Mouse (Mus musculus) ovary, adult 18-20 months (tissue): ENCODE results near the gene H2al1f.
"Not testable (repeated sequence)": the region's sequence is repeated elsewhere in the genome, so short reads cannot be mapped to it uniquely, and the experiment has no call there.

Experiments
- DNase-seq: peaks from one replicate; pipeline ENCODE4 v3.0.0; 2022; ENCODE audit warnings: low spot score, mixed read lengths

The H2al1f gene

DNA sequence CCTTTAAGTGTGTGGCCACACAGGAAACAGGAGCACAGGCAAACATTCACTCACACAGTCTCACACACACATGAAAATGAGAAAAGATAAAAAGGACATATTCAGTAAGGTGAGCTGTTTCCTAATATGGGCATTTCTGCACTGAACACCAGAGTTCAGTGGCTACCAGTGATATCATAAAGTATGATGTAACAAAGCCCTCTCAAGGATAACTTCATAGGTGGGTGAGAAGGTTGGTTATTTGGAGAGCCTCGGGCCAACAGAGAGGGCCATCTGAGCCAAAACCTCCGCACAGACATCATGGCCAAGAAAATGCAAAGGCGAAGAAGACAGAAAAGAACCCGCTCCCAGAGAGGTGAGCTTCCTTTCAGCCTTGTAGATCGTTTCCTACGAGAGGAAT is at the start of gene H2al1f:
H2al1f (plus strand) TSS at position 301 of the 400 bp plus-strand sequence.
- not testable (repeated sequence) for DNase-seq

DNA sequence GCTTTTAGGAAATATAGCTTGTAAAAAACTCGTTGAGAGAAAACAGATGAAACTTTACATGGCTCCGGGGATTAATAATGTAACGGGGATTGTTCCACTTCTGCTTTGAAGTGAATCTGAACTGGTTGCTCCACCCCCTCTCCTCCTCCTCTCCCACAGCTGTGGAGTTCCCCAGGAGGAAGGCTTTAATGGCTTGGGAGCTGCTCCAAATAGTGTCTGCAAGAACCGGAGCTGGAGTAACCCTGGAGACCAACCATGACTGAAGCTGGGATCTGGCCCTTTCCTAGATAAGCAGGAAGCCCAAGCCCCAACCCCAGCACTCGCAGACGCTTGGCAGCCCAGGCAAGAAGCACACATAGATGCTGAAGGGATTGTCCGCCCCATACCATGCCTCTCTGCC is 47.2 kb upstream of the H2al1f start:
- peak; percentile 10 for DNase-seq

DNA sequence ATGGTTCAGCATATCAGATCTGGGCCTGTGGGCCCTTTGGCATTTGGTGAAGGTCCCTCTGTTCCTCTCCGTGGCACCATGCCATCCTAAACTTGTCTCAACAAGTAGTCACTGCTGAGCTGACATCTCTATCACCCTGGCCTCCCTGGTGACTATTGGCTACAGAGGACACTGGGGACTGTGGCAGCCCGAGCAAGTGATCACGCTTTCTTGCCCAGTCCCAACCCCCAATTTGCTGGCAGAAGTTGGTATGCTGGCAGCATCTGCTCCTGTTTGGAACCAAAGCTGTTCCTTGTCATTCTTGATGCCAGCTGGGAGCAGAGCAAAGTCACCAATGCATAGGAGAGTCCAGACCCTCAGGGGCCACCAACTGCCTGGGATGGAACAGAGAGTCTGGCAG is 45.9 kb upstream of the H2al1f start:
- no peak for DNase-seq

DNA sequence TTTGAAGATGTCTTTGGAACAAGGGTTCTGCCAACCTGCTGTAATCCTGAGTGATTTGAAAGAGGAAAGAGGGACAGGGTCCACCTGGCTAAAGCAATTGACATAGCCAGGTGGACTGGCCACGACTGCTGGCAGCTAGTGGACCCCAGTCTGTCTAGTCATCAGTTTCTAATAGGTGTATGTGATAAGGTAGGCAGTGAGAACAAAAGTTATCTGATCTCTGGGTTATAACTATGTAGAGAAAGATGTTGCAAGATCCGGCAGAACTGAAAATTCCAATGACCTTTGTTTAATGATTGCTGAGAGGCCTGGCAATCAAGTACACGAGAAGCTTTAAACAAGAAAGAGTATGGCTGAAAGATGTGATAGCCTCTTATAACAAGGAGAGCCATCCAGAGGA is 41.8 kb upstream of the H2al1f start:
- DNase-seq: no peak

DNA sequence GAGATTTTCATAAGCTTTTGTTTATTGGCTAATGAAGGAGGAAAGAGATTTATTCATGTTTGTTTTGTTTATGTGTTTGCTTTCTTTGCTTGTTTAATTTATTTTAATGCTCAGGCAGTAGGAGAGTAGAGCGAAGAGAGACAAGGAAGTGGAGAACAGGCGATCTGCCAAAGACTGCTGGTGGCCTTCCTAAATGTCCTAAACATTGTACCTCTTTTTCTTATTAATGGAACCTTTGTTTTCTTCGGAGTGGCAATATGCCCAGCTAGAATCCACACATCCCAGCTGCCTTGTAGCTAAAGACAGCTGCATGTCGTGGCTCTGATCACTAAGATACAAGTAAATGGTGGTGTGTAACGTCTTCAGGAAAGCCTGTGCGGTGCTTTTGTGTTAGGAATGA is 37.9 kb upstream of the H2al1f start:
- DNase-seq: no peak

DNA sequence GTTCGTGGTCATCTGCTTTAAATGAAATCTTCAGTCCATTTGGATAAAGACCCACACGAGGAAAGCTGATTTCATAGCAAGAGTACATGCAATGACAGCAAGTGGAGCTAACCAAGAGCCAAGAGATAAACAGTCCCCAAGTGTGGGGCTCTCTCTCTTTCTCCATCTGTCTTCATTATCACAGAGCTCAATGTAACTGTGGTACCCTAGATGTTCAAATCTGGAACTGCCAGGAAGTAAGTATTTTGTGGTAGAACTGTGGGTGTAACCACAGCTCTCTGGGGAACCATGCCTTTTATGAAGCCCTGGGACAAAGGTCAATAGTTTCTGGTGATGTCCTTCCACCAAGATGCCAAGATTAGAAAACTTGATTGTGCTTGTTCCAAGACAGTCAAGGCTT is 34.2 kb upstream of the H2al1f start:
- no peak for DNase-seq

DNA sequence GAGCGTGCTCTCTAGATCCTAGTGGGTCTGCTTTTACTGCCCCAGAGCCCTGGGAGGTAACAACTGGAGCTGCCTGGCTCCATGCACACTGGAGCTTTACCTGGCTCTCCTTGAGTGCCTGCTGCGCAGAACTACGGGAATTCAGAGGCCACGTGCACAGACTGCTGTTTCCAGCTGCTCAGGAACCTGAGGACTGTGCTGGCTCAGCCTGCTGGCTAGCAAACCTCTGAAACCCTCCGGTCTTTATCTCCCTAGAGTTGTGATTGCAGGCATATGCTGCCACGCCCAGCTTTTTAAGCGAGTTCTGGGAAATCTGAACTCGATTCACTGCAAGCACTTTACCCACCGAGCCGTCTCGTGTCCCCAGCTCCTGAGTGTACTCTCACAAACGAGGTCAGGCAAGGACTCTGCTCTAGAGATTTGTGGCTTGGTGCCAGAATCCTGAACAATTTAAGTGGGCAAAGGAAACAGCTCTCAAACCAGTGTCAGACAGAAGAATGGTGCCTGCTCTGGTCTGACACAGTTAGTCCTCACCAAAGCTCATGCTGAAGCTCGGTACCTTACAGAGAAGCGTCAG is 26.6 kb upstream of the H2al1f start:
- no peak for DNase-seq

DNA sequence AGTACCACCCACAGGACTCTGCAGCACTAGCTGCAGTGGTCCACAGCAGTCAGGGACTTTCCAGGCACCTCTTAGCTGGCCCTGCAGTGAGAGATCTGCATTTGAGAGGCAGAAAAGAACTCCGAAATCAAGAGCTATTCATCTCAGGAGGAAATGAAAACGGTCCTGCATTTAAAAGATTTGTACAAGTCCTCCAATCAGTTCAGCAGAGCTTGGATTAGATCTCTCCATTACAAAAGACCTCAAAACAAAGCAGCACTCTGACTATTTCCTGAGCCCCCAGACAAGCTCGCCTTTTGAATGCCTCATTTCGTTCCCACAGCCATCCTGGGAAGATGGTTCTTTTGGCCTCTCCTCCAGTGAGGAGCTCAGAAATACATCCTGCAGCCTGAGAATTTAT is 25.7 kb upstream of the H2al1f start:
- DNase-seq: no peak

DNA sequence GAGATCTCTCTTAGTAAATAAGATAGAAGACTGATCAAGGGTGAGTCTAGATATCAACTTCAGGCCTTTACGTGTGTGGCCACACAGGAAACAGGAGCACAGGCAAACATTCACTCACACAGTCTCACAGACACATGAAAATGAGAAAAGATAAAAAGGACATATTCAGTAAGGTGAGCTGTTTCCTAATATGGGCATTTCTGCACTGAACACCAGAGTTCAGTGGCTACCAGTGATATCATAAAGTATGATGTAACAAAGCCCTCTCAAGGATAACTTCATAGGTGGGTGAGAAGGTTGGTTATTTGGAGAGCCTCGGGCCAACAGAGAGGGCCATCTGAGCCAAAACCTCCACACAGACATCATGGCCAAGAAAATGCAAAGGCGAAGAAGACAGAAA is 16.0 kb upstream of the H2al1f start, which contains the start of gene H2al1a:
H2al1a (plus strand) TSS at position 301 of the 400 bp plus-strand sequence.
- not testable (repeated sequence) for DNase-seq

DNA sequence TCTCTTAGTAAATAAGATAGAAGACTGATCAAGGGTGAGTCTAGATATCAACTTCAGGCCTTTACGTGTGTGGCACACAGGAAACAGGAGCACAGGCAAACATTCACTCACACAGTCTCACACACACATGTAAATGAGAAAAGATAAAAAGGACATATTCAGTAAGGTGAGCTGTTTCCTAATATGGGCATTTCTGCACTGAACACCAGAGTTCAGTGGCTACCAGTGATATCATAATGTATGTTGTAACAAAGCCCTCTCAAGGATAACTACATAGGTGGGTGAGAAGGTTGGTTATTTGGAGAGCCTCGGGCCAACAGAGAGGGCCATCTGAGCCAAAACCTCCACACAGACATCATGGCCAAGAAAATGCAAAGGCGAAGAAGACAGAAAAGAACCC is 12.8 kb upstream of the H2al1f start, which contains the start of gene H2al1b:
H2al1b (plus strand) TSS at position 301 of the 400 bp plus-strand sequence.
- DNase-seq: not testable (repeated sequence)

DNA sequence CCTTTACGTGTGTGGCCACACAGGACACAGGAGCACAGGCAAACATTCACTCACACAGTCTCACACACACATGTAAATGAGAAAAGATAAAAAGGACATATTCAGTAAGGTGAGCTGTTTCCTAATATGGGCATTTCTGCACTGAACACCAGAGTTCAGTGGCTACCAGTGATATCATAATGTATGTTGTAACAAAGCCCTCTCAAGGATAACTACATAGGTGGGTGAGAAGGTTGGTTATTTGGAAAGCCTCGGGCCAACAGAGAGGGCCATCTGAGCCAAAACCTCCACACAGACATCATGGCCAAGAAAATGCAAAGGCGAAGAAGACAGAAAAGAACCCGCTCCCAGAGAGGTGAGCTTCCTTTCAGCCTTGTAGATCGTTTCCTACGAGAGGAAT is 9.6 kb upstream of the H2al1f start, which contains the start of gene H2al1c:
H2al1c (plus strand) TSS at position 301 of the 400 bp plus-strand sequence.
- not testable (repeated sequence) for DNase-seq

DNA sequence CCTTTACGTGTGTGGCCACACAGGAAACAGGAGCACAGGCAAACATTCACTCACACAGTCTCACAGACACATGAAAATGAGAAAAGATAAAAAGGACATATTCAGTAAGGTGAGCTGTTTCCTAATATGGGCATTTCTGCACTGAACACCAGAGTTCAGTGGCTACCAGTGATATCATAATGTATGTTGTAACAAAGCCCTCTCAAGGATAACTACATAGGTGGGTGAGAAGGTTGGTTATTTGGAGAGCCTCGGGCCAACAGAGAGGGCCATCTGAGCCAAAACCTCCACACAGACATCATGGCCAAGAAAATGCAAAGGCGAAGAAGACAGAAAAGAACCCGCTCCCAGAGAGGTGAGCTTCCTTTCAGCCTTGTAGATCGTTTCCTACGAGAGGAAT is 6.4 kb upstream of the H2al1f start, which contains the start of gene H2al1d:
H2al1d (plus strand) TSS at position 301 of the 400 bp plus-strand sequence.
- not testable (repeated sequence) for DNase-seq

DNA sequence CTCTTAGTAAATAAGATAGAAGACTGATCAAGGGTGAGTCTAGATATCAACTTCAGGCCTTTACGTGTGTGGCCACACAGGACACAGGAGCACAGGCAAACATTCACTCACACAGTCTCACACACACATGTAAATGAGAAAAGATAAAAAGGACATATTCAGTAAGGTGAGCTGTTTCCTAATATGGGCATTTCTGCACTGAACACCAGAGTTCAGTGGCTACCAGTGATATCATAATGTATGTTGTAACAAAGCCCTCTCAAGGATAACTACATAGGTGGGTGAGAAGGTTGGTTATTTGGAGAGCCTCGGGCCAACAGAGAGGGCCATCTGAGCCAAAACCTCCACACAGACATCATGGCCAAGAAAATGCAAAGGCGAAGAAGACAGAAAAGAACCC is 3.3 kb upstream of the H2al1f start, which contains the start of gene H2al1e:
H2al1e (plus strand) TSS at position 301 of the 400 bp plus-strand sequence.
- not testable (repeated sequence) for DNase-seq

DNA sequence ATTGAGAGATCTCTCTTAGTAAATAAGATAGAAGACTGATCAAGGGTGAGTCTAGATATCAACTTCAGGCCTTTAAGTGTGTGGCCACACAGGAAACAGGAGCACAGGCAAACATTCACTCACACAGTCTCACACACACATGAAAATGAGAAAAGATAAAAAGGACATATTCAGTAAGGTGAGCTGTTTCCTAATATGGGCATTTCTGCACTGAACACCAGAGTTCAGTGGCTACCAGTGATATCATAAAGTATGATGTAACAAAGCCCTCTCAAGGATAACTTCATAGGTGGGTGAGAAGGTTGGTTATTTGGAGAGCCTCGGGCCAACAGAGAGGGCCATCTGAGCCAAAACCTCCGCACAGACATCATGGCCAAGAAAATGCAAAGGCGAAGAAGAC is 3.0 kb downstream of the H2al1f start, which contains the start of gene H2al1g:
H2al1g (plus strand) TSS at position 301 of the 400 bp plus-strand sequence.
- not testable (repeated sequence) for DNase-seq

DNA sequence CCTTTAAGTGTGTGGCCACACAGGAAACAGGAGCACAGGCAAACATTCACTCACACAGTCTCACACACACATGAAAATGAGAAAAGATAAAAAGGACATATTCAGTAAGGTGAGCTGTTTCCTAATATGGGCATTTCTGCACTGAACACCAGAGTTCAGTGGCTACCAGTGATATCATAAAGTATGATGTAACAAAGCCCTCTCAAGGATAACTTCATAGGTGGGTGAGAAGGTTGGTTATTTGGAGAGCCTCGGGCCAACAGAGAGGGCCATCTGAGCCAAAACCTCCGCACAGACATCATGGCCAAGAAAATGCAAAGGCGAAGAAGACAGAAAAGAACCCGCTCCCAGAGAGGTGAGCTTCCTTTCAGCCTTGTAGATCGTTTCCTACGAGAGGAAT is 6.2 kb downstream of the H2al1f start, which contains the start of gene H2al1h:
H2al1h (plus strand) TSS at position 301 of the 400 bp plus-strand sequence.
- not testable (repeated sequence) for DNase-seq

DNA sequence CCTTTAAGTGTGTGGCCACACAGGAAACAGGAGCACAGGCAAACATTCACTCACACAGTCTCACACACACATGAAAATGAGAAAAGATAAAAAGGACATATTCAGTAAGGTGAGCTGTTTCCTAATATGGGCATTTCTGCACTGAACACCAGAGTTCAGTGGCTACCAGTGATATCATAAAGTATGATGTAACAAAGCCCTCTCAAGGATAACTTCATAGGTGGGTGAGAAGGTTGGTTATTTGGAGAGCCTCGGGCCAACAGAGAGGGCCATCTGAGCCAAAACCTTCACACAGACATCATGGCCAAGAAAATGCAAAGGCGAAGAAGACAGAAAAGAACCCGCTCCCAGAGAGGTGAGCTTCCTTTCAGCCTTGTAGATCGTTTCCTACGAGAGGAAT is 9.4 kb downstream of the H2al1f start, which contains the start of gene H2al1i:
H2al1i (plus strand) TSS at position 301 of the 400 bp plus-strand sequence.
- DNase-seq: not testable (repeated sequence)

DNA sequence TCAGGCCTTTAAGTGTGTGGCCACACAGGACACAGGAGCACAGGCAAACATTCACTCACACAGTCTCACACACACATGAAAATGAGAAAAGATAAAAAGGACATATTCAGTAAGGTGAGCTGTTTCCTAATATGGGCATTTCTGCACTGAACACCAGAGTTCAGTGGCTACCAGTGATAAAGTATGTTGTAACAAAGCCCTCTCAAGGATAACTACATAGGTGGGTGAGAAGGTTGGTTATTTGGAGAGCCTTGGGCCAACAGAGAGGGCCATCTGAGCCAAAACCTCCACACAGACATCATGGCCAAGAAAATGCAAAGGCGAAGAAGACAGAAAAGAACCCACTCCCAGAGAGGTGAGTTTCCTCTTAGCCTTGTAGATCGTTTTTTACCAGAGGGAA is 12.6 kb downstream of the H2al1f start, which contains the start of gene H2al1j:
H2al1j (plus strand) TSS at position 301 of the 400 bp plus-strand sequence.
- not testable (repeated sequence) for DNase-seq

DNA sequence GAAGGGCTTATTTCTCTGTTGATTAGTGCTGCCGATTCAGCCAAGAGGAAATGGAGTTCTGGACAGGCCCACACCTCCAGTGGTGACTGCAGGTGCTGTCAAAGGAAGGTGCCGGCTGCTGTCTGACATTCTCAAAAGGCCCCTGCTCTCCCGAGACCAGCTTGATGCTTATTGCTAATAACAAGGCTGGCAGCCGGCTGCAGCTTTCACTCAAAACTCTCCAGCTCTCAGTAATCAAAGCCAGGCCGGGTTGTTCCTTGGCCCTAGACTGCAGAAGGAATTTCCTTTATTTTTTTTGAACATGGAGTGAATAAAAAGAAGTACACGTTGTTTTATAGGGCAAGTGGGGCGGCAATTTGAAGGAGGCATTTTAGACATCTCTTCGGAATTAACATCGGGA is 30.8 kb downstream of the H2al1f start:
- no peak for DNase-seq

DNA sequence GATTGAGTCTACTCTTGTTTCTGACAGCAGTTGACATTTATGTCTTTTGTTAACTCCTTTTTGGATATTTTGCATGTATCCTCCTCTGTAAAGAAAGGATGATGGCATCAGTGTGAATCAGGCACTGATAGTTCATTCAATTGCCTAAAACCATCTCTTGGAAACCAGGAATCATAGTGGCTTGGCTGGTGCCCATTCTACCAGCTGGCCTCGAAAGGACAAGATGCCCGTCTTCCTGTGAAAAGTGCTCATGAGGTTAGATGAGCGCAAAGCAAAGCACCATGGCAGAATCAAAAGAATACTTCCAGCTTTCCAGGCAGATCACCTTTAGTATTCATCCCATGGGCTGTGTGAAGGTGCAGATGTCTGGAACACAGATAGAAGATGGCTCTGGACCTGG is 31.8 kb downstream of the H2al1f start:
- DNase-seq: no peak

DNA sequence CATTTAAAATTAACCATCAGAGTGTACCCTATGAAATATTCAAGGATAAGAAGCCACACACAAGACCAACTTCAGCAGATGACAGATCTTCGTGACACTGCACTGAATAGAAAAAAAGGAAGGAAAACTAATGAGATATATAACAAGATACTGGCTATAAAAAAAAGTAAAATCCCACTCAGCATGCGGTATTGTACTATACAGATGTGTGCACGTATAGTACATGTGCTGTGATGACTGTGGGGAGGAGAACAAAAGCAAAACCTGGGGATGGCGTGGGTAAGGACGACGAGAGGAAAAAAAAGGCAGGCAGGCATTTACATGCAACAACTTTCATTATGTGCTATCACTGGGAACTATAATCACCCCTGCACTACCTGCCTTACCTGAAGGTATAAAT is 45.9 kb downstream of the H2al1f start:
- no peak for DNase-seq

DNA sequence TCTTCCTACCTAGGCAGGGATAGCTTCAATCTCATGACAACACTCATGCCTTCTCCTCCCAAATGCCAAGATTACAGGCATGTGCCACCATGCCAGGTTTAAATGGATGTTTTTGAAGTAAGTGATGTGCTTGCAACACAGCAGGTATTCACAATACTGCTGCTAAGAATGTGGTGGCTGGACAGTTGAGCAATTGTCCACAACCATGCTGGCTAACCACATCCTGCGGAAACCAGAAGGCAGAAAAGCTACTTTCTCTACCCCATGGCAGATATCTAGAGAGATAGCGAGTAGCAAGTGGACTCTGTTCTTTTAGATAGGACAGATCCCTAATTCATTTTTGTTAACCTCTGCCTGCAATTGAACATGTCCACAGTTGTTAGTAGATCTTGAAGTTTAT is 46.3 kb downstream of the H2al1f start:
- DNase-seq: no peak

DNA sequence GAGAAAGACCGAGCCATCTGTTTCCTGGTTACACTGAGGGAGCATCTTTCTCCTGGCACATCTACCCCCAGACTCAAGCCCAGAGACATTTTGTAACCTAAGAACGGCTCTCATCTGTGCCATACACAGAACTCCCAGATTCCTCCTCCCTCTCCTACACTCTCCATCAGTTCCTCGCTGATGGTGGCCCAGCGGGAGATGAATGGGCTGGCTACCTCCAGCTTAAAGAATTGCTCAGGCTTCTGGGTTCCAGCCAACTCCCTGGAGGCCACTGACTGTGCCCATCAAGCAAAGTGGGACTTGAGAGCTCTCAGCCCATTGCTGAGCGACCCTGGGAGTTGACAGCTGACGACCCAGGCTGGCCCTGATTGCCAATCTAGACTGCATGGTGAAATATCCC is 48.9 kb downstream of the H2al1f start:
- DNase-seq: no peak
